Mouse (Mus musculus) limb, embryonic 14.5 days (tissue): Measurements from ENCODE around the gene Nin. TPM values are rescaled to one million over a fixed set of nuclear protein-coding genes. Genes with fewer than 3 reads are reported as not detected.

ENCODE experiments used
- ATAC-seq: fragments of 200-750 bp; cut with Nextera tagmentation; 2 replicates; pipeline ENCODE4 v1.8.0; 2017; ENCODE audit warnings: low read depth, moderate number of reproducible peaks, moderate TSS enrichment; ENCODE audit not compliant: low FRiP score
- DNase-seq: peaks from one replicate; pipeline ENCODE4 v3.0.0-alpha.2; 2015; ENCODE audit warnings: low spot score
- H3K27ac ChIP-seq: fragments of 300-500 bp; sonication (generic); replicated peaks from 2 replicates; pipeline ENCODE4 v1.5.1; 2014; ENCODE audit warnings: low read depth, mild to moderate bottlenecking, low read length, moderate library complexity, mixed read lengths
- H3K27me3 ChIP-seq: fragments of 300-500 bp; sonication (generic); 2 replicates; pipeline ENCODE4 v1.6.1; 2014; ENCODE audit warnings: low read length, mixed read lengths; ENCODE audit not compliant: control insufficient read depth, insufficient read depth
- H3K36me3 ChIP-seq: fragments of 300-500 bp; sonication (generic); 2 replicates; pipeline ENCODE4 v1.6.1; 2014; ENCODE audit warnings: mild to moderate bottlenecking, low read length, moderate library complexity, mixed read lengths; ENCODE audit not compliant: control insufficient read depth, insufficient read depth
- H3K4me1 ChIP-seq: fragments of 300-500 bp; sonication (generic); 2 replicates; pipeline ENCODE4 v1.6.1; 2014; ENCODE audit warnings: antibody characterized with exemption, low read length, mixed read lengths; ENCODE audit not compliant: control insufficient read depth, insufficient read depth
- H3K4me2 ChIP-seq: fragments of 300-500 bp; sonication (generic); replicated peaks from 2 replicates; pipeline ENCODE4 v1.6.1; 2014; ENCODE audit warnings: low read depth, mild to moderate bottlenecking, low read length, moderate library complexity; ENCODE audit not compliant: severe bottlenecking
- H3K4me3 ChIP-seq: fragments of 300-500 bp; sonication (generic); replicated peaks from 2 replicates; pipeline ENCODE4 v1.5.1; 2014; ENCODE audit warnings: low read length
- H3K9ac ChIP-seq: fragments of 300-500 bp; sonication (generic); 2 replicates; pipeline ENCODE4 v1.6.1; 2014; ENCODE audit warnings: mild to moderate bottlenecking, low read depth, low read length, moderate library complexity; ENCODE audit not compliant: severe bottlenecking
- H3K9me3 ChIP-seq: fragments of 300-500 bp; sonication (generic); 2 replicates; pipeline ENCODE4 v1.6.1; 2016; ENCODE audit warnings: low read length; ENCODE audit not compliant: control insufficient read depth
- POLR2A ChIP-seq: fragments of 200-500 bp; IDR thresholded peaks from 2 replicates; pipeline ENCODE4 v1.8.0; 2012; ENCODE audit warnings: inconsistent platforms, mild to moderate bottlenecking, moderate library complexity, borderline replicate concordance; ENCODE audit not compliant: insufficient read depth, insufficient read length; ENCODE audit errors: extremely low read depth
- WGBS: fragments of 180-500 bp; shearing (Covaris S2); extraction: QIAGEN DNeasy Blood & Tissue Kit; methylation state at CpG from one replicate; pipeline ENCODE4 v1.1.7; 2014; 5-methylcytosine and 5-hydroxymethylcytosine counted together
- polyA plus RNA-seq, 2 experiments: library from polyadenylated mRNA; depleted of rRNA in 1 of 2; stranded (reverse) in 1 of 2; unstranded in 1 of 2; fragments of >200 nt; fragmentation: Nextera tagmentation in 1 of 2; extraction: Ambion mirVana in 1 of 2; gene quantifications; 2 replicates each; pipeline versions ENCODE4 v1.2.1 to v1.2.3; 2012 to 2014

Nin gene
- polyA plus RNA-seq, 2 experiments = 13.7 to 16.9 TPM

- Histone ChIP-seq H3K9ac (no peak overlapping the region), H3K27me3 (no peaks in the 10 kb centered on the region), H3K27ac (no peak overlapping the region), H3K36me3 (peaks cover 49% of the 10 kb centered on the region), H3K4me1 (peaks cover 9% of the 10 kb centered on the region), H3K9me3 (no peaks in the 10 kb centered on the region), H3K4me2 (no peak overlapping the region), H3K4me3 (no peak overlapping the region)
- TF ChIP-seq POLR2A = no peak
- WGBS = 76% methylated on average over 5 of the region's 5 CpGs
- no peak for DNase-seq
- no peak for ATAC-seq
Measured at GRCm38 (mm10) chr12:69982874-69983273, 130.6 kb downstream of the Nin start.

- no peak overlapping the region for H3K4me2 ChIP-seq
- TF ChIP-seq POLR2A = no peak
- H3K36me3 ChIP-seq = peaks cover 39% of the 10 kb centered on the region
- H3K4me1 ChIP-seq = no peaks in the 10 kb centered on the region
- H3K9me3 ChIP-seq = no peaks in the 10 kb centered on the region
- no peak; the same call in 1 of the 2 replicates for ATAC-seq
- no peak overlapping the region for H3K27ac ChIP-seq
- H3K27me3 ChIP-seq = no peaks in the 10 kb centered on the region
- 71% methylated on average over 8 of the region's 9 CpGs for WGBS
- no peak overlapping the region for H3K4me3 ChIP-seq
- DNase-seq = peak; percentile 28
- no peak overlapping the region for H3K9ac ChIP-seq
Measured at GRCm38 (mm10) chr12:69977376-69977998, 136.0 kb downstream of the Nin start.

- Histone ChIP-seq H3K9me3 (no peaks in the 10 kb centered on the region), H3K27ac (no peak overlapping the region), H3K36me3 (peaks cover 39% of the 10 kb centered on the region), H3K4me2 (no peak overlapping the region), H3K9ac (no peak overlapping the region), H3K4me1 (no peaks in the 10 kb centered on the region), H3K4me3 (no peak overlapping the region), H3K27me3 (no peaks in the 10 kb centered on the region)
- ATAC-seq (no peak), DNase-seq (no peak)
- TF ChIP-seq POLR2A = no peak
- WGBS = 86% methylated on average over 6 of the region's 6 CpGs
Measured at GRCm38 (mm10) chr12:69976688-69977087, 136.8 kb downstream of the Nin start.

- Histone ChIP-seq H3K9me3 (no peaks in the 10 kb centered on the region), H3K9ac (no peak overlapping the region), H3K36me3 (peaks cover 49% of the 10 kb centered on the region), H3K27ac (no peak overlapping the region), H3K4me3 (no peak overlapping the region), H3K27me3 (no peaks in the 10 kb centered on the region), H3K4me1 (no peaks in the 10 kb centered on the region), H3K4me2 (no peak overlapping the region)
- TF ChIP-seq POLR2A = no peak
- ATAC-seq = no peak
- no peak for DNase-seq
Measured at GRCm38 (mm10) chr12:69973666-69974065, 139.9 kb downstream of the Nin start.

- DNase-seq (peak; percentile 4), ATAC-seq (peak; percentile 19; the same call in 1 of the 2 replicates)
- Histone ChIP-seq H3K27ac (no peak overlapping the region), H3K9me3 (no peaks in the 10 kb centered on the region), H3K27me3 (no peaks in the 10 kb centered on the region), H3K9ac (no peak overlapping the region), H3K4me3 (no peak overlapping the region), H3K4me1 (no peaks in the 10 kb centered on the region), H3K36me3 (peaks cover 77% of the 10 kb centered on the region), H3K4me2 (no peak overlapping the region)
- TF ChIP-seq POLR2A = no peak
- 78% methylated on average over 5 of the region's 5 CpGs for WGBS
Measured at GRCm38 (mm10) chr12:69968154-69968553, 145.4 kb downstream of the Nin start.
